Mouse (Mus musculus) kidney, adult 9 months (tissue): ENCODE results near the gene Aipl1.
A peak's percentile ranks its signal among the peaks of the same experiment; 100 is the strongest.
"Not testable (repeated sequence)": the region's sequence is repeated elsewhere in the genome, so short reads cannot be mapped to it uniquely, and the experiment has no call there.

Experiments
- DNase-seq: peaks from one replicate; pipeline ENCODE4 v3.0.0; 2022

Aipl1 gene

GRCm38 (mm10) chr11:72011955-72012354, 25.4 kb downstream of the Aipl1 start:
- no peak for DNase-seq

GRCm38 (mm10) chr11:72010940-72011722, 26.2 kb downstream of the Aipl1 start:
- no peak for DNase-seq

GRCm38 (mm10) chr11:72010367-72010766, 26.9 kb downstream of the Aipl1 start:
- DNase-seq: no peak

GRCm38 (mm10) chr11:72005547-72005946, 31.8 kb downstream of the Aipl1 start:
- no peak for DNase-seq

- DNase-seq: no peak
These were observed 34.1 kb downstream of the Aipl1 start for GRCm38 (mm10) chr11:72003171-72003570.

- peak; percentile 31 for DNase-seq
These were observed 35.0 kb downstream of the Aipl1 start for GRCm38 (mm10) chr11:72002138-72002853.

- DNase-seq: no peak
These were observed 37.1 kb downstream of the Aipl1 start for GRCm38 (mm10) chr11:72000194-72000593.

GRCm38 (mm10) chr11:71996805-71997204, 40.5 kb downstream of the Aipl1 start:
- no peak for DNase-seq

GRCm38 (mm10) chr11:71995968-71996511, 41.3 kb downstream of the Aipl1 start:
- DNase-seq: peak; percentile 67

- no peak for DNase-seq
These were observed 44.9 kb downstream of the Aipl1 start for GRCm38 (mm10) chr11:71992438-71992837.

- DNase-seq: peak; percentile 60
These were observed 45.8 kb downstream of the Aipl1 start for GRCm38 (mm10) chr11:71991541-71991940.

- DNase-seq: not testable (repeated sequence)
These were observed 47.9 kb downstream of the Aipl1 start for GRCm38 (mm10) chr11:71989407-71989806.

- DNase-seq: no peak
These were observed 49.9 kb downstream of the Aipl1 start for GRCm38 (mm10) chr11:71987159-71988150.

- DNase-seq: no peak
These were observed 51.5 kb downstream of the Aipl1 start for GRCm38 (mm10) chr11:71985783-71986182.

- DNase-seq: no peak
These were observed 52.1 kb downstream of the Aipl1 start for GRCm38 (mm10) chr11:71985101-71985711.

- no peak for DNase-seq
These were observed 53.2 kb downstream of the Aipl1 start for GRCm38 (mm10) chr11:71984093-71984492.
